Mouse (Mus musculus) adrenal gland, adult 2 months (tissue): ENCODE measurements around the gene Rnd1. TPM values are rescaled to one million over a fixed set of nuclear protein-coding genes. Genes with fewer than 3 reads are reported as not detected.

ENCODE experiments used
- DNase-seq: peaks from one replicate; pipeline ENCODE4 v3.0.0; 2021
- long read RNA-seq: library from polyadenylated mRNA; stranded (forward); transcript quantifications from one replicate; pipeline ENCODE4 v2.0.0, GENCODE M21; 2021
- polyA plus RNA-seq: library from polyadenylated mRNA; depleted of rRNA; stranded (reverse); fragments of >200 nt; gene quantifications from 2 replicates; pipeline ENCODE4 v1.2.3, GENCODE M21; 2012; rRNA removed
- total RNA-seq, 2 experiments: library from RNA; stranded (reverse); gene quantifications; 2 replicates each; pipeline ENCODE4 v1.2.3; 2021

Gene Rnd1
- total RNA-seq (1 to 10 TPM; 3.9 to 4.0 TPM), polyA plus RNA-seq (1.4 and 3.0 TPM in 2 replicates)
- long read RNA-seq, transcript Rnd1-201 (5 exons, 2,203 nt), result major isoform, 6 of 6 reads
- long read RNA-seq, partial matches to known transcripts, result 0 of 6 reads
- long read RNA-seq, other reads (novel, unspliced or antisense), result 0 of 6 reads

- peak; percentile 90 for DNase-seq
Measured at GRCm38 (mm10) chr15:98676940-98677728, at the start of gene Rnd1. TSS of gene Rnd1 (minus strand) at chr15:98677461.

GRCm38 (mm10) chr15:98726746-98727145 lies 49.5 kb upstream of the Rnd1 start:
- DNase-seq, result no peak

- no peak for DNase-seq
Measured at GRCm38 (mm10) chr15:98726079-98726478, 48.8 kb upstream of the Rnd1 start.

- DNase-seq, result no peak
Measured at GRCm38 (mm10) chr15:98724441-98724840, 47.2 kb upstream of the Rnd1 start.

GRCm38 (mm10) chr15:98722854-98723253 lies 45.6 kb upstream of the Rnd1 start:
- no peak for DNase-seq

- no peak for DNase-seq
Measured at GRCm38 (mm10) chr15:98722191-98722590, 44.9 kb upstream of the Rnd1 start.

GRCm38 (mm10) chr15:98717301-98717700 lies 40.0 kb upstream of the Rnd1 start:
- DNase-seq, result no peak

- DNase-seq, result peak; percentile 30
Measured at GRCm38 (mm10) chr15:98714230-98714652, 37.0 kb upstream of the Rnd1 start.

- DNase-seq, result peak; percentile 63
Measured at GRCm38 (mm10) chr15:98710442-98710841, 33.2 kb upstream of the Rnd1 start.

GRCm38 (mm10) chr15:98707766-98708372 lies 30.6 kb upstream of the Rnd1 start, which contains the start of gene Ccdc65:
TSS of gene Ccdc65 (plus strand) at chr15:98708207.
- peak; percentile 84 for DNase-seq

GRCm38 (mm10) chr15:98704312-98704711 lies 27.1 kb upstream of the Rnd1 start:
- DNase-seq, result no peak

GRCm38 (mm10) chr15:98699190-98700105 lies 22.2 kb upstream of the Rnd1 start:
- DNase-seq, result peak; percentile 88

- no peak for DNase-seq
Measured at GRCm38 (mm10) chr15:98696216-98696615, 19.0 kb upstream of the Rnd1 start.

- peak; percentile 33 for DNase-seq
Measured at GRCm38 (mm10) chr15:98695726-98696125, 18.5 kb upstream of the Rnd1 start.

- DNase-seq, result peak; percentile 61
Measured at GRCm38 (mm10) chr15:98692171-98692715, 15.0 kb upstream of the Rnd1 start.

GRCm38 (mm10) chr15:98691486-98692147 lies 14.4 kb upstream of the Rnd1 start:
- DNase-seq, result no peak

- DNase-seq, result no peak
Measured at GRCm38 (mm10) chr15:98689682-98690081, 12.4 kb upstream of the Rnd1 start.

- DNase-seq, result no peak
Measured at GRCm38 (mm10) chr15:98685926-98686325, 8.7 kb upstream of the Rnd1 start.

GRCm38 (mm10) chr15:98683746-98684145 lies 6.5 kb upstream of the Rnd1 start:
- no peak for DNase-seq

GRCm38 (mm10) chr15:98683177-98683576 lies 5.9 kb upstream of the Rnd1 start:
- DNase-seq, result no peak

GRCm38 (mm10) chr15:98681633-98682032 lies 4.4 kb upstream of the Rnd1 start:
- DNase-seq, result no peak
